Mouse (Mus musculus): ENCODE measurements around the gene Phlpp2.
"Not testable (repeated sequence)": the region's sequence is repeated elsewhere in the genome, so short reads cannot be mapped to it uniquely, and the experiment has no call there.

GRCm38 (mm10) chr8:109873800-109874199 is 5.5 kb downstream of the Phlpp2 start:
- TF ChIP-seq CTCF (IDR thresholded peaks at IDR 0.05; ENCODE audit: control insufficient read depth, insufficient read depth, insufficient replicate concordance, low read depth, low read length); POLR2A (IDR thresholded peaks at IDR 0.05; ENCODE audit: control insufficient read depth, low read depth, low read length): not testable (repeated sequence)
